Mouse (Mus musculus) lung, embryonic 16.5 days (tissue): ENCODE measurements around the gene Nrxn2. TPM values are rescaled to one million over a fixed set of nuclear protein-coding genes. Genes with fewer than 3 reads are reported as not detected.

Experiments
- ATAC-seq: fragments of 200-750 bp; cut with Nextera tagmentation; 2 replicates; pipeline ENCODE4 v1.8.0; 2017; ENCODE audit warnings: low read depth, mild to moderate bottlenecking, moderate library complexity
- H3K27ac ChIP-seq: fragments of 300-500 bp; sonication (generic); 2 replicates; pipeline ENCODE4 v1.5.1; 2014; ENCODE audit warnings: mild to moderate bottlenecking, control low read depth, low read length
- H3K27me3 ChIP-seq: fragments of 300-500 bp; sonication (generic); 2 replicates; pipeline ENCODE4 v1.6.1; 2014; ENCODE audit warnings: low read depth, low read length, mixed read lengths; ENCODE audit not compliant: control insufficient read depth, insufficient read depth
- H3K36me3 ChIP-seq: fragments of 300-500 bp; sonication (generic); 2 replicates; pipeline ENCODE4 v1.6.1; 2014; ENCODE audit warnings: low read length; ENCODE audit not compliant: control insufficient read depth, insufficient read depth
- H3K4me1 ChIP-seq: fragments of 300-500 bp; sonication (generic); replicated peaks from 2 replicates; pipeline ENCODE4 v1.6.1; 2014; ENCODE audit warnings: low read length, mixed read lengths; ENCODE audit not compliant: control insufficient read depth, insufficient read depth
- H3K4me2 ChIP-seq: fragments of 300-500 bp; sonication (generic); 2 replicates; pipeline ENCODE4 v1.6.1; 2014; ENCODE audit warnings: low read depth, low read length, control low read depth
- H3K4me3 ChIP-seq: fragments of 300-500 bp; sonication (generic); 2 replicates; pipeline ENCODE4 v1.5.1; 2014; ENCODE audit warnings: mild to moderate bottlenecking, low read length, control low read depth
- H3K9ac ChIP-seq: fragments of 300-500 bp; sonication (generic); 2 replicates; pipeline ENCODE4 v1.6.1; 2014; ENCODE audit warnings: low read length, control low read depth
- H3K9me3 ChIP-seq: fragments of 300-500 bp; sonication (generic); 2 replicates; pipeline ENCODE4 v1.6.1; 2016; ENCODE audit warnings: low read length; ENCODE audit not compliant: control insufficient read depth
- WGBS: fragments of 180-500 bp; shearing (Covaris S2); extraction: QIAGEN DNeasy Blood & Tissue Kit; methylation state at CpG from one replicate; pipeline ENCODE4 v1.1.7; 2014; 5-methylcytosine and 5-hydroxymethylcytosine counted together
- polyA plus RNA-seq: library from polyadenylated mRNA; unstranded; fragments of >200 nt; fragmentation: Nextera tagmentation; extraction: Ambion mirVana; gene quantifications from 2 replicates; pipeline ENCODE4 v1.2.1, GENCODE M21; 2015

Gene Nrxn2
- polyA plus RNA-seq, 1 experiment from 2014 or later = 0.88 TPM

DNA sequence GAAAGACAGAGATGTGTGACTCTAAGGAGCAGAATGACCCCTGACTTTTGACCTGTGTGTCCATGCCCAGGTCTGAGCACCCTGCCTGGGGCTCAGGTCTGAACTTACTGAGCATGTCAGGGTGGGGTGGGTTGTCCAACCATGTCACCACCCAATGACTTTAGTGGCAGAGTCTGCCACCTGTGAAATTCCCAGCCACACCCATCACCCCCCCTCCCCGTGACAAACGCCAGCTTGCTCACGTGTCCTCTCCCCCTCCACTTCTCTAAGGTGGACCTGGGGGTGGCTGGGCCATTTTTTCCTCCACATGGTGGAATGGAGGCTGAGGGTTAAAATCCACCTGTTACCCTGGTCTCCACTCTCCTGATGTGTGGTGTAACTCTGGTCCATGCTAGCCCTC, 117.7 kb downstream of the Nrxn2 start:
- H3K4me1 ChIP-seq = peaks cover 15% of the 10 kb centered on the region
- H3K36me3 ChIP-seq = no peaks in the 10 kb centered on the region
- H3K27me3 ChIP-seq = peaks cover 25% of the 10 kb centered on the region
- no peak overlapping the region for H3K27ac ChIP-seq
- H3K4me3 ChIP-seq = no peak overlapping the region
- no peak overlapping the region for H3K4me2 ChIP-seq
- 59% methylated on average over 3 of the region's 3 CpGs for WGBS
- no peak for ATAC-seq
- H3K9ac ChIP-seq = no peak overlapping the region
- H3K9me3 ChIP-seq = no peaks in the 10 kb centered on the region

DNA sequence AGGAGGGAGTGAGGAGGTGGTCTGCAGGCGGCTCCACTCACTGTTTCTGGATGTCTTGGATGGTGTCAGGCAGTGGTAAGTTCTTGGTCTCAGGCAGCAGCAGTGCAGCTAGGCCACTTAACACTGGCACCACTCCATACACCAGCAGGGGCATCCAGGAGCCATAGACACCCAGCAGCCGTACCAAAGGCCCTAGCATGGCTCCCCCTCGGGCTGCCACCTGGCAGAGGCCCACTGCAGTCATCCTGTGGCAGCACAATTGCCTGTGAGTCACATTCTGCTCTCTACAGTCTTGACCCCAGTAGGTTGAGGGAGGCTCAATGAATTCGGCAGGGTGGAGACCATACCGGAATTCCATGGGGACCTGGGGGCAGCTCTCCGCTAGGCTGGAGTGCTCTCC, 118.2 kb downstream of the Nrxn2 start:
- Histone ChIP-seq H3K4me3 (no peak overlapping the region), H3K27ac (no peak overlapping the region), H3K4me1 (peaks cover 10% of the 10 kb centered on the region), H3K4me2 (no peak overlapping the region), H3K36me3 (no peaks in the 10 kb centered on the region), H3K27me3 (peaks cover 20% of the 10 kb centered on the region), H3K9me3 (no peaks in the 10 kb centered on the region), H3K9ac (no peak overlapping the region)
- 67% methylated on average over 6 of the region's 6 CpGs for WGBS
- no peak for ATAC-seq

DNA sequence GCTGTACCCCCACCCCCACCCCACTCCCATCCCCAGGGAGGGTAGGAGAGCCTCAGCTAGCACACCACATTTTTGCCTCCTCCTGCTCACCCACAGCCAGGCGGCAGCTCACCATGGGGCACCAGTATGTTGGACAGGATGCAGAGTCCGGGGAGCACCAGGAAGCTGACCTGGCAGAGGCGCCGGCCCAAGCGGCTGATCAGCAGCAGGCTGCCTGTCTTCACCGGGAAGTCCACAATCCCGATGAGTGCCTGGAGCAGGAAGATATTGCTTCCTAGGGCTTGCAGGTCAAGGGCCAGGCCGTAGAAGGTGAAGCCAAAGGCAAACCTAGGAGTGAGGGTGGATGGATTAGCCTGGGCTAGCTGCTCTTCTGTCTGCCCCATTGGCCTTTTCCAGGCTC, 119.0 kb downstream of the Nrxn2 start:
- no peak overlapping the region for H3K27ac ChIP-seq
- no peaks in the 10 kb centered on the region for H3K9me3 ChIP-seq
- H3K4me1 ChIP-seq = peaks cover 4% of the 10 kb centered on the region; the same call in 1 of the 2 replicates
- H3K4me2 ChIP-seq = no peak overlapping the region
- WGBS = 51% methylated on average over 8 of the region's 8 CpGs
- peaks cover 13% of the 10 kb centered on the region for H3K27me3 ChIP-seq
- H3K4me3 ChIP-seq = no peak overlapping the region
- H3K9ac ChIP-seq = no peak overlapping the region
- no peaks in the 10 kb centered on the region for H3K36me3 ChIP-seq
- ATAC-seq = no peak

DNA sequence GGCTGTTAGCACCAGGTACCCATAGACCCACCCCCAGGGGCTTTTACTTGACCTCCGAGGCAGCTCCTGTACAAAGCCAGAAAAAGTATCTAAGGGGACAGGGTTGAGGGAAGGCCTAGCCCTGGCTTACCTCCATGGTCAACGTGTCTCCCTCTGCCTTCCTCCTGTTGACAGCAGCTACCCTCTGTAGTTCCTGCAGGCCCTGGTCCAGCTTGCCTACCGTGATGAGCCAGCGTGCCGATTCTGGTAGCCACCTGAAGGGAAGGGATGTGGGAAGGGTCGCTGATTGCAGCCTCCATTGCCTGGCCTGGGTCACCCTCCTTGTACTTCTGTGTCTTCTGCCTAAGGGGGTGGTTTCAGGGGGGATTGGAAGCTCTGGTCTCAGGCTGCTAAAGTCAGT, 120.0 kb downstream of the Nrxn2 start:
- Histone ChIP-seq H3K4me3 (no peak overlapping the region), H3K9ac (no peak overlapping the region), H3K4me1 (no peaks in the 10 kb centered on the region), H3K27me3 (peaks cover 2% of the 10 kb centered on the region; the same call in 1 of the 2 replicates), H3K36me3 (no peaks in the 10 kb centered on the region), H3K27ac (no peak overlapping the region), H3K9me3 (no peaks in the 10 kb centered on the region), H3K4me2 (no peak overlapping the region)
- ATAC-seq = no peak
- WGBS = 74% methylated on average over 6 of the region's 6 CpGs

DNA sequence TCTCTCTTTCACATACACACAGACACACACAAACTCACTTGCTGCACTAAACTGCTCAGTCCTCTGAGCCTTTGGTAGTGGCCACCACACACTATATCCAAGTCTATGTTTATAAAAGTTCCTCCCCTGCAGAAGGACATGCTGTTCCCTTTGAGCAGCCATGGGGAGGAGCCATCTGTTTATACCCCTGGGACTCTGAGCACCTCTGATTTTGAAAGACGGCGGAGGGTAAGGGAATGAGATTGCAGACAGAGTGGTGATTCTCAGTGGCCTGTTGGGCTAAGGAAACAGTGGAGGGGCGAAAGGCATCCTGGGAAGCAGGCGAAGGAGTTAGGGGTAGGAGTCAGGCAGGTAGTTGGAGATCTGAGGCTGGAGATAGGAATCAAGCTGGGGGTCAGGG, 121.1 kb downstream of the Nrxn2 start:
- H3K27me3 ChIP-seq = no peaks in the 10 kb centered on the region; the same call in 1 of the 2 replicates
- ATAC-seq = no peak
- WGBS = 77% methylated on average over 4 of the region's 4 CpGs

DNA sequence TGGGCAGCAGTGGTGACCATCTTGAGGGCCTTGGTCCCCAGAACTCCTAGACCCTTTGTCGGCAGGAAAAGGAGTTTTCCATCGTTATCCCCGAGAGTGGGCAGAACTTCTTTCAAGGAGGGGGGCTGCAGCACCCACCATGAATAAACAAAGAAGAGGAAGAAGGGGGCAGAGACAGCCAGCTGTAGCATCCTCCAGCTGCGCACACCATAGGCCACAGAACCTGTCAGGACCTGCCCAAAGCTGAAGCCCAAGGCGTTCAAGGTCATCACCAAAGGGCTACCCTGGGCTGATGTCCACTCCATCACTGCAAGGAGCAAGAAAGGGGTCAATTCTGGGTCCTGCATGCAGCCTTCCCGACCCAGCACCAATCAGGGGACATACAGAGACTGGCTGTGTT, 121.7 kb downstream of the Nrxn2 start:
- Histone ChIP-seq H3K9me3 (no peaks in the 10 kb centered on the region), H3K27me3 (no peaks in the 10 kb centered on the region; the same call in 1 of the 2 replicates), H3K4me3 (no peak overlapping the region), H3K9ac (no peak overlapping the region), H3K4me2 (no peak overlapping the region), H3K36me3 (no peaks in the 10 kb centered on the region), H3K4me1 (no peaks in the 10 kb centered on the region), H3K27ac (no peak overlapping the region)
- no peak for ATAC-seq
- 51% methylated on average over 6 of the region's 6 CpGs for WGBS

More for the DNA sequence above, 121.1 kb downstream of the Nrxn2 start:
- Histone ChIP-seq H3K4me3 (no peak overlapping the region), H3K4me1 (no peaks in the 10 kb centered on the region), H3K36me3 (no peaks in the 10 kb centered on the region), H3K4me2 (no peak overlapping the region), H3K9me3 (no peaks in the 10 kb centered on the region), H3K27ac (no peak overlapping the region), H3K9ac (no peak overlapping the region)

DNA sequence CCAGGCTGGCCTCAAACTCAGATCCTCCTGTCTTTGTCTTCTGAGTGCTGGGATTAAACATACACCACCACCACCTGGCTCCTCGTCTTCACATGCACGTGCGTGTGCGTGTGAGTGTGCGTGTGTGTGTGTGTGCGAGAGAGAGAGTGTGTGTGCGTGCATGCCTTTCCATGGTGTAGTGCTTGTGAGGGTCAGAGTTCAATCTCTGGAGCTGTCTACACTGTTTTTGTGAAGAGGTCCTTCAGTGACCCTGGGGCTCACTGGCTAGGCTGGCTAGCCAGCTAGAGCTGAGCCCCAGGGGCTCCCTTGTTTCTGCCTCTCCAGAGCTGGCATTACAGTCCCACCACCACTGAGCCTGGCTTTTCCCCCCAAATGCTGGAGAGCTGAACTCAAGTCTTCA, 123.0 kb downstream of the Nrxn2 start:
- Histone ChIP-seq H3K4me3 (no peak overlapping the region), H3K4me2 (no peak overlapping the region), H3K9me3 (no peaks in the 10 kb centered on the region), H3K27me3 (no peaks in the 10 kb centered on the region), H3K27ac (no peak overlapping the region), H3K4me1 (no peaks in the 10 kb centered on the region), H3K36me3 (no peaks in the 10 kb centered on the region), H3K9ac (no peak overlapping the region)
- 61% methylated on average over 7 of the region's 7 CpGs for WGBS
- no peak for ATAC-seq

DNA sequence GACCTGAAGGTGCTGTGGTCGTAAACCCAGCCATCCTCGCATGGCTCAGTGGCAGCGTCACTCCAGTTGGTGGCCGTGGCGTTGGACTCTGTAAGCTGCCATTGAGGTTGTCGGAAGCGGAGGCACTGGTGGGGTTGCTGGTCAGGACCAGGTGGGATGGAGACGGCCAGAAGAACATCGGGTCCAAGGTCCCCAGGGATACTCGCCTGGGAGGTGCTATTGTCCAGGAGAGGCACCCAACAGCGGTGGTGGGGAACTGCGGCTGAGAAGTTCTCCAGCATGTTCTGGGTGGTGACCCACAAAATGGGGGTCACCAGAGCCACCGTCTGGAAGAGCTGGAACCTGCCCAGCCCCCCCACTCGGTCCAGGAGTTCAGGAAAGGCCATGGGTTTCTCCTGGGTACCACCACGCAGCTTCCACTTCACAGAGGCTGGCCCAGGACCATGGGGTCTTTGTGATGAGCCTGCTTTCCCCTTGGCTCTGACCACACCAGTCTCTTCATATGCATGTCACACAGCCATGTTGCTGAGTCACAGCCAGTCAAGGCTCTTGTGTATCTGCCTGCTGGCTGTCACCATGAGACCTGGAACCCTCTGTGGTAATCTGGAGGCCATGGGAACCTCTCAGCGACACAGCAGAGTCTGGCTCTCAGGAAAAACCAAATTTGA, 124.0 kb downstream of the Nrxn2 start, which contains the start of gene Slc22a12:
TSS of gene Slc22a12 (minus strand) at position 666 of the 668 bp plus-strand sequence.
- H3K36me3 ChIP-seq = no peaks in the 10 kb centered on the region
- 87% methylated on average over 16 of the region's 16 CpGs for WGBS
- no peak within 1 kb of the TSS for H3K4me3 ChIP-seq
- H3K27me3 ChIP-seq = no peaks in the 10 kb centered on the region
- ATAC-seq = no peak
- H3K9ac ChIP-seq = no peak within 1 kb of the TSS
- H3K9me3 ChIP-seq = no peaks in the 10 kb centered on the region
- no peak within 1 kb of the TSS for H3K27ac ChIP-seq
- H3K4me2 ChIP-seq = no peak within 1 kb of the TSS
- no peaks in the 10 kb centered on the region for H3K4me1 ChIP-seq

DNA sequence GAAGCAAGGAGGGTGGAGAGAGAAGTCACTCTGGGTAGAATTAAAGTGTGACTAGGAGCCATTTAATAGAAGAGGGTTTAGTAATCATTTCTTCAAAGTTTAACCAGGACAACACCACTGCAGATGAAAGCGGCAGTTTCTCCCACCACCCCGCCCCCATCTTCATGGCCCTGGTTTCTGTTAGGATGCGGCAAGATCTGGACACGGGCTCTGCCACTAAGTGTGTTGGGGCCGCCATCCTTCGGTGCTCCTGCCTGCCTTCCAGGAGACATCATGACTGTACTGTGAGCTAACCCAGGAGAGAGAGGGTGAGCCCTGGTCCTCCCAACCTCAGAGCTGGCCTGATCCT, 124.5 kb downstream of the Nrxn2 start:
- H3K4me2 ChIP-seq = no peak overlapping the region
- H3K36me3 ChIP-seq = no peaks in the 10 kb centered on the region
- H3K4me1 ChIP-seq = no peaks in the 10 kb centered on the region
- no peak overlapping the region for H3K4me3 ChIP-seq
- H3K9me3 ChIP-seq = no peaks in the 10 kb centered on the region
- no peak for ATAC-seq
- no peaks in the 10 kb centered on the region for H3K27me3 ChIP-seq
- WGBS = 90% methylated on average over 6 of the region's 6 CpGs
- H3K9ac ChIP-seq = no peak overlapping the region
- no peak overlapping the region for H3K27ac ChIP-seq

DNA sequence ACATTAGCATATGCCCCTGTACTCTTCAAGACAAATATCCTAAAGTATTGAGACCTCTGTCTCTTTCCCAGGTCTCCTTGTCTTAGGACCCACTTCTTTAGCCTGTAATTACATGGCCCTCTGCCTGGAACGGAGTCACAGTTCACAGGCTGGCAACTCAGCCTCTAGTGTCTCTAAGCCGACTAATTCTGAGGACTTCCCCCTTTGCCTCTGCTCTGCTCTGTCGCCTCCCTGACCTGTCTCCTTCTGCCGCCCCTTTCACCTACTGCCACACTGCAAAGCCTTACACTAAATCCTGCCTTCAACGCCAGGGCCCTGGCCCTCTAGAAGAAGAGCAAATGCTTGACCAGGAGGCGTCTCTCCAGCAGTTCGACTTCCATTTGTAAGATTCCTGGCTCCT, 125.0 kb downstream of the Nrxn2 start:
- Histone ChIP-seq H3K4me3 (no peak overlapping the region), H3K4me2 (no peak overlapping the region), H3K9me3 (no peaks in the 10 kb centered on the region), H3K36me3 (no peaks in the 10 kb centered on the region), H3K27ac (no peak overlapping the region), H3K9ac (no peak overlapping the region), H3K27me3 (no peaks in the 10 kb centered on the region), H3K4me1 (0 out of 2 replicates have a peak, but pooled peaks cover 2% of the 10 kb centered on the region)
- WGBS = 52% methylated on average over 7 of the region's 7 CpGs
- no peak for ATAC-seq
